Mouse (Mus musculus): ENCODE results near the gene Acod1.

Acod1 gene

GRCm38 (mm10) chr14:103102246-103102645, 55.5 kb downstream of the Acod1 start:
- DNase-seq (ENCODE audit: low read depth) = no peak

- DNase-seq (ENCODE audit: low read depth) = no peak
Observed at GRCm38 (mm10) chr14:103102731-103103335, 56.1 kb downstream of the Acod1 start.
